Mouse (Mus musculus): ENCODE measurements at regions not wholly inside any gene's neighbourhood (a gene's known extent, or its start where the extent isn't known, plus 50 kb on each side); places are given as distances from the start of the nearest gene placed in this dataset.

DNA sequence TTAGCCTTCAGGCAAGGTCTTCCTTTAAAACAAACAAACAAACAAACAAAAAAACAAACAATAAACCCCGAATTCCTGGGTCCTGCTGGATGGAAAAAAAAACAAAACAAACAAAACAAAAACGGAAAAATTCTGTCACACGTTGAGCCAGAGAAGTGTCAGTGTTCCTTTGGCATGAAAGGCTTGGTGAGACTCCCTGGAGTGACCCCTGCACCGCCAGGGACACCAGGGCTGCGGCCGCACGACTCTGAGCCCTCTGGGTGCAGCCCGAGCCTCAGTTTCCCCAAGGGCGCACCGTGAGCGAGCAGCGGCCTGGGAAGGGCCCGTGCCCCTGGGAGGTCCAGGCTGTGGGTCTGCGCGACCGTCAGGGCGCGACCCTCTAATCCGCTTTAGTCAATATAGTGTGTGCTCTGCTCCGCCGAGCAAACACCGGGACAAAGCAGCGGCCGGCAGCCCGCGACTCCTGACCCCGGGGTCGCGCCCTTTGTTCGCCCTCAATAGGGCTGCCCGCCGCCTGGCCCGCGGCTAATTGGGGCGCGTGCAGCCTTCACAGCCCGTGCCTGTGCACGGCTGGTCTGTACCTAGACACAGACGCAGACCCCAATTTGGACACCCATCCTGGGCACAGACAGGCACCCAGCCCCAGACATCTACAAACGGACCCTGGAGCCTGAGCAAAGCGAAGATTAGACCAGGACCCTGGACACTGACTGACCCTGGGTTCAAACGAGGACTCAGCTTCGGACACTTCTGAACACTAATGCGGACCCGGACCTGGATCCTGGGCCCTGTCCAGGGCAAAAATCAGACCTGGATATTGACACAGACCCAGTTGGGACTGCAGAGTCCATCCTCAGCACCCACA is 74.0 kb upstream of the Ppara start:
- DNase-seq (ENCODE audit: low spot score): no peak

DNA sequence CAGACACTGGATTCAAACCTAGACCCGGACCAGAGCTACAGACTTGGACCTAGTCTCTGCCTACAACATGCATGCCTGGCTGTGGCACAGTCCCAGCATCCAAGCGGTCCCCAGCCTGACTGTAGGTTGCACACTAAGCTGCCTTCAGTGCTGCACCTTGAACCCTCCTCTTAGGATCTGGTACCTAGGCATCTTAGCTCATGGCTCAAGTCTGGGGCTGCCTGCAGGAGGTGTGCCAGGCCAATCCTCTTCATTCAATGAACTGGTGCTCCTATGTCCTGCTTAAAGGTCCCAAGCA is 73.4 kb upstream of the Ppara start:
- DNase-seq (ENCODE audit: low spot score): no peak

DNA sequence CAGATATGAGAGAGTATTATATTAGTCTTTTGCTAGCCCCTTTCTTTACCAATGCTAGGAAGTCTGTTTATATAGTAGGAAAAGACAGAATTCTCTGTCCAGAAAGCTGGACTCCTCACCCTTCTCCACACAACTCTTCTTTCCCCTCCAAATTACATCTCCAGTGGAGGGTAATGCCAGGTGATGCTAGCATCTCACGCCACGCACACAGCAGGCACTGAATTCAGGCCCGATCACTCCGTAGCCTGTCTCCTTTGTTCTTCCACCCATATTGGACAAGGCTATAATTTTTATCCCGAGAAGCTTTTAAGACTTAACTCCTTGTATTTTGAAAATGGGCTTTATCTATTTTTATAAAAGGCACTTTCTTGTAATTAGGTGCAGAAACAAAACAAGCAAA is 73.0 kb upstream of the Ppara start:
- no peak for DNase-seq (ENCODE audit: low spot score)

DNA sequence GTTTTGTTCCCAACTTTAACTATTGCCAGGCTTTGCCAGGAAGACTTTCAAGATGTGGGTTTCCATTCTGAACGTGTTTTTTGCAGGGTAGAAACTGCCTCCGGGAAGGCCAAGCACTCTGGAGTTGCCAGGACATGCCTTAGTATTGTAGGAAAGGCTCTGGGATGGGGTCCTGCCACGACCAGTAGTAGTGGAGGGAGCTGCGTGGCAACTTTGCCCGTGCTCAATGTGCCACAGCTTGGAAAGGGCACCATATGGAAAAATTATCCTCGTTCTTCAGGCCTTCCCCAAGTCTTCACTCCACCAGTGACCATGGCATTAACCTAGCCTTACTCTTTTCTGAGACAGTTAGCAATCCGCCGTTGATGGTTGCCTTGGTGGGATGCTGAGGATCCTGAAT is 72.5 kb upstream of the Ppara start:
- no peak for DNase-seq (ENCODE audit: low spot score)

DNA sequence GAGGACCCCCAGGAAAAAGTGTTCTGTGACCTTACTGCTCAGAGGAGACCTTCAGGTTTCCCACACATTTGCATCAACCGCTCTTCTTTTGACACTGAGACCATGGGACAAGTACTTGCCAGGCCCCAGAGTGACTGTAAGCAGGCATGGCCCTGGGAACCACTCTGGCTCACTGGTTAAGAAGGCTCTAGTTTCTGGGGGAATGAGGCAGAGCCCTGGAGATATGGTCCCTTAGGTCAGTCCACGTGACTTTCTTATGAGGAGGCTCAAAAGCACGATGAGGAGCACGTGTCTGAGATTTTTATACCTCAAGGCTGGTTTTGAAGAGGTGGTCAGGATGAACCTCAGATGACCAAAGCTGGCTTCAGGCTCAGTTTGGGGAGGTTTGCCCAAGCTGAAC is 72.1 kb upstream of the Ppara start:
- DNase-seq (ENCODE audit: low spot score): no peak

DNA sequence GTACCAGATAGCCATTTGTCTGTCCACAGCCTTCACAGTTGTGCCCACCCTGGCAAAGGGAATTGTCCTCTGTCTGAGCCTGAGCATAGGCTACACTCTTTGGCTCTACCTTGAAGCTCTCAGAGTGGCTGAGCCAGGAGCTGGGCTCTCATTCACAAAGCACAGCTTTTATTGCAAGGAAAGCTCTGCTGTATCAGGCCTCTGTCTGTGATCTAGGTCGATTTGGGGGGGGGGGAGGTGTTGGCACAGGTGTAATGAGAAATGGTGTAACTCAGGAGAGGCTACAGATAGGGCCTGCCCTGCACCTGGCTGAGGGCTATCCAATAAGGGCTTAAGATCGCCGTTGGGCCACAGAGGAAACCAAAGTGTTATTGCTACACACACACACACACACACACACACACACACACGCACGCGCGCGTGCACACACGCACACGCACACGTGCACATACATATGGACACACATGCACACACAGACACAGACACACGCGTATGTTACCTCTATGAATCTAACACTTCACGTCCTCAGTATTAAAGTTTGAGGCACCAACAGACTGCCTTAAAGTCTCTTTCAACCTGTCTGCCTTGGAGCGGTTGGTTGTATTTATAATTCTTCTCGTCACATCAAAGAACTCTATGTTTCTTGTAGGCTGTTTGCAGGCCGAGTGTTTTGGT is 70.9 kb upstream of the Ppara start:
- no peak for DNase-seq (ENCODE audit: low spot score)

DNA sequence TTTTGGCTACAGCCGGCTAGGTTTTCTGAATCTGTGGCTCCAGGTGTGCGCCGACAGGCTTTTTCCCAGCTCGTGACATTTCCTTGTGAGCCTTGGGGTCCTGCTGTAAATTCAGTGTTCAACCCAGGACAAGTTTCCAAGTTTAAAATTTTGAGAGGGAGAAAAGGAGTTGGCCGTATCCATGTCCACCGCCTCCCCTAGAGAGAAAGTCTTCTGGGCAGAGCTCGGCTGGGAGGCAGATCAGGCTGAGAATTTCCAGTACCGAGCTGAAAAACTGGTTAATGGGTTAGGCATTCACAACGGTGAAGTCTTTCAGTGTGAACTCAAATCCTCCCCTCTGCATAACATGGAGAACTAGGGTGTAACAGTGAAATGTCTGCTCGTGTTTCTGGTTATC is 70.4 kb upstream of the Ppara start:
- DNase-seq (ENCODE audit: low spot score): no peak

DNA sequence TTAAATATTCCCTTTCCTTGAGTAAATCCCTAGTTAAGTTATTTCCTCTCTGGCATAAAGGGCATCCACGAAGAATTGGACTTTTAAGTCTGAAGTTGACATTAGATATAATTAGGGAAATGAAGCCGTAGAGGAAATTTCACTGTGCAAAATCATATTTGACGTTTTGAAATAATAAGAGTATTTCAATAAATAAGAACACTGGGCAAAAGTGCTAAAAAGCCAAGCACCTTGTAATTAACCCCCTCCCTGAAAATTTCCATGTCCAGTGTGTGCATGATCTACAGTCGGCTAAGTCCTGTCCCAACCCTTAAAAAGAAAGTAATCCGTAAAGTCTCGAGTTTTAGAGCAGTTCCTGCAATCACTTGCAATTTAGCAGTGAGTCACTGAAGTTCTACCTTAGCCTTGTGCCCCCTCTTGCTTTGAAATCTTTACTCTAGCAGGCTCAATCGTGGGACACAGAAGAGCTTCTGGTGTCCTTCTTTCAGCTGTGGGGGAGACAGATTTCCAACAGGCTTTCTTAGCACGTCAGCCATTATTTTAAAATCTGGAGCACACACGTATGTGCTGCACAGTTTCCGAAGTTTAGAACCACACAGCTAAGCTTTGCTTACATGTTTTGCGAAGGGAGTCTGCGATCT is 69.5 kb upstream of the Ppara start:
- no peak for DNase-seq (ENCODE audit: low spot score)

DNA sequence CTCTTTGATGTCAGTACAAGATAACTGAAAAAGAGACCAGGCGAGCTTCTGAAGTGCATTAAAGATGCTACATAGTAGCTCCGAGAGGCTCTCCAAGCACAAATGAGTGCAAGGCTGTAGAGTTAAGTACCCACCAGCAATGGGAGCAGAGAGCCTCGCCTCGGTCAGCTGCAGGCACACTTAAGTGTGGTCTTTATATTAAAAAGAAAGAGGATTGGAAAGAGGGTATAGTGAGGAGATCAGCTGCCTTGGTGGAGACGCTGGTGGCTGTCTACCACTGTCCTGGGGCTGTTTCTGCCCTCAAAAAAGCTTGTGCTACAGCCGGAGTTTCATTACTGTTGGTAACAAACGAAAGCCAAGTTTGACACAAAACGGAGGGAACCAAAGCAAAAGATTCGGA is 68.3 kb upstream of the Ppara start:
- DNase-seq (ENCODE audit: low spot score): no peak

DNA sequence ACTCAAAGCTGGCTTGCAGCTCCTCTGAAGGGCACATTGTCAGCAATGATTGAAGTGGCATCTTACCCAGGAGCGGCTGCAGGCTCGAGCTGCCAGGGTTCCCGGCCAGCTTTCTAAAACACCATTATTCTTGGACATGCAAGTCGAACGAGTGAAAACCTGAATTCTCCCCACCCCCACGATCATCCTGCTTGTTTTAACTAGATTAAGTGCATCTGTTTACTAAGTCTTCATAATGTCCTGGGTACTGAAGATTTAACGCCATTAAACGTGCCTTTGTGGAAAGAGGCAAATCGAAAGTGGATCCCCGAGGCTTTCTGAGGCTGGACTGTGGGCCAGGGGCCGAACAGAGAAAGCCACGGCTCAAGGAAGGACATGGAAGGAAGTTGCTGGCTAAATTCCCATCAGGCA is 67.4 kb upstream of the Ppara start:
- no peak for DNase-seq (ENCODE audit: low spot score)

DNA sequence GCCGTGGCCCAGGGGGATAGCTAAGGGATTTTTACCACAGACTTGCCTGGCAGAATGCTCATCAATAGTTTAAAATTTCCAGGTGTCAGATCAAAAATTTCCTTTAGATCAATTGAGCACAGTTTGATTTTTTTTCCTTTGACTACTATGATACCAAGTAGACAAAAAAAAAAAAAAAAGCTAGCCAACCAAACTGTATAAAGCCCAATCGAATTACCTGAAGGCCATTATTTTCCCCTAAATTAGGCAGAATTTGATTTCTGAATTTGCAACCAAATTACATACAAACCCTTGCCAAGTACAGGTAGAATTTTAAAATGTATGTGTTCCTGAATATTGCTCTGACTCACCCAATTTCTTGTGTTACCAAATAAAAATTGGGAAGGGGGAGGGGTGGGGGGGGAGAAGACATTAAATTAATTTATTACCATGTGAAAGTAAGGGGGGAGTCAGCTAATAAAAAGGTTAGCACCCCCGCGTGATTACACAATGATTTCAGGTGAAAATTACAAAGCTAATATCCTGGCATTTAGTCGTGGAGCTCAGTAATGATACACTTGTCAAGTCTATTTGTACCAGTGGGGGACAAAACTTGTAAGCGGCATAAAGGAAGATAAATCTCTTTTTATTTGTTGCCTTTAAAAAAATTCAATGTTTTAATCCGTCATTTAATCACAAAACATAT is 66.7 kb upstream of the Ppara start:
- DNase-seq (ENCODE audit: low spot score): no peak

DNA sequence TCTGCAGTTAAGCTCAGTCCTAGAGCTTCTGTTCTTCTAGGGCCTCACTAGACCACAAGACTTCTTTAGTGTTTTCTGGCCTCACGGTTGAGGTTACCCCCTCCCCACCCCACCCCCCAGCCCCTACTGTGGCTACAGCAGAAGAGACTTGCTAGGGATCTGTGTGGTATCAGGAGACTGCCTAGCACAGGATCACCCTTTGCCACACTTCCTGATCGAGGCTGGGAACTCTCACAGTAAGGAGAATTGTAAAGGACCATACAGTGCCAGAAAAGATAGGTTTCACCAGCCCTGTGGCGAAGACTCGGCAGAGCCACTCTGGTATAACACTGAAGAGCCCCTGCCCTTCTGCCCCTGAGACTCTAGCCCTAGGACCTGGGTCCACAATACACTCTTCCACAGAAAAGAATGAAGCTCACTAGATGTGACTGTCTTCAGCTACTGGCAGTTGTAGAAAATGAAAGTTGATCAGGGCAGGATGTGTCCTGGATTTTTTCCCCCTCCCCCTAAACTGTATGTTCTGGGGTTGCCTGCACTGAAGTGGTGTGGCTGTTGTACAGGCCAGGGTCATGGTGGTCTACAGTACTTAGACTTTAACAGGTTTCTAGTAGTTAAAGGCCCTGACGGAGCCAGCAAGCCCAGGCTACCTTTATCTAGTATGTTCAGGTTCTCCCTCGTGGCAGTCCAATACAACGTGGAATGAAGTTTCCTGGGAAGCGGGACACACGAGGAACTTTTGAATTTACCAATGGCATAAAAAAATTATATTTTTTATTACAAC is 65.7 kb upstream of the Ppara start:
- no peak for DNase-seq (ENCODE audit: low spot score)

DNA sequence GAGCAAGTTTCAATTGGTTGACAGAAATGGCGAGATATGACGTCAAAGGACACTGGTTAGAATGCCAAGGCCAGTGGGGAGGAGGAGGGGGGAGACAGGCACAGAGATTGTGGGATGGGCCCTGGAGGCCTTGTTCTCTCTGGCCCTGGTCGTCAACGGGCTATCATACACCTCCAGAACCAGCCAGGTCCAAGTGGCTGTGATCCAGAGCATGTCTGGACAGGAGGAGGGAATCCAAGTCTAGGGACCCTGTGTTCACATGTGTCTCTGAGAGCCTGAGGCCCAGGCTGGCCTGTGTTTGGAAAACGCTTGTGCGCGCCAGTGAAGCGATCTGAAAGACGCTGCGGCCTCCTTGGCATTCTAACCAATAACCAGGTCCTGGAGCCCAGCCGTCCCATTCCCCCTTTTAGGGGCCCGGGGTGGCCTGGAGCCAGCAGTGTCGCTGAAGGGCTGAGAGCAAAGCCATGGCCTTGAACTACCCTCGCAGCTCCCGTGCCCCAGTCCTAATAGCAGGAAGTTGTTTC is 65.1 kb upstream of the Ppara start:
- DNase-seq (ENCODE audit: low spot score): no peak

DNA sequence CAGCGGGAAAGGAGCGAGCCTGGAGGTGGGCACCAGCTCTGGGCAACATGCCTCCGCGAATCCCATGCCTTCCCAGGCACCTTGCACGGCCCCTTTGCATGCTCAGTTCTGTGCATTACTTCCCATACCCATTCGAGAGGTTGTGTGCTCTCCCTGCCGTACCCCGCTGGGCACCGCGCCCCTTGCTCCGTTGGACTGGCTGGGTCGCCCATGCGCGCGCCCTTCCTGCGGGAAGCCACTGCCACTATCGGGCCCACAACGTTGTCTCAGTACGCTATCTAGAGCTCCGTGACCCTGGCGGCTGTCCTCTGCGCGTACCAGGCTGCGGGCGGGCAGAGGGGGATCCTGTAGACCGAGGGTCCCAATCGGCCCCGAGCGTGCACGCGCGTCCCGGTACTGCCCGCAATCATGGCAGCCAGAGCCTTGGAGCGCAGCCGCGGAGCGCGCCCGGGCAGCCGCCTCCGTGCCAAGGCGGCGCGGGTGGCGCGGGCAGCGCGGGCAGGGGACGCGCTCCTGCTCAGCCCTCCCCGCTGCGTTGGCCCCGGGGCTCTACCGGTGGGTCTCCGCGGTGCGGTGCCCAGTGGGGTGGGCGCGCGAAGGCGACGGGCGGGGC is 64.5 kb upstream of the Ppara start:
- DNase-seq (ENCODE audit: low spot score): no peak

DNA sequence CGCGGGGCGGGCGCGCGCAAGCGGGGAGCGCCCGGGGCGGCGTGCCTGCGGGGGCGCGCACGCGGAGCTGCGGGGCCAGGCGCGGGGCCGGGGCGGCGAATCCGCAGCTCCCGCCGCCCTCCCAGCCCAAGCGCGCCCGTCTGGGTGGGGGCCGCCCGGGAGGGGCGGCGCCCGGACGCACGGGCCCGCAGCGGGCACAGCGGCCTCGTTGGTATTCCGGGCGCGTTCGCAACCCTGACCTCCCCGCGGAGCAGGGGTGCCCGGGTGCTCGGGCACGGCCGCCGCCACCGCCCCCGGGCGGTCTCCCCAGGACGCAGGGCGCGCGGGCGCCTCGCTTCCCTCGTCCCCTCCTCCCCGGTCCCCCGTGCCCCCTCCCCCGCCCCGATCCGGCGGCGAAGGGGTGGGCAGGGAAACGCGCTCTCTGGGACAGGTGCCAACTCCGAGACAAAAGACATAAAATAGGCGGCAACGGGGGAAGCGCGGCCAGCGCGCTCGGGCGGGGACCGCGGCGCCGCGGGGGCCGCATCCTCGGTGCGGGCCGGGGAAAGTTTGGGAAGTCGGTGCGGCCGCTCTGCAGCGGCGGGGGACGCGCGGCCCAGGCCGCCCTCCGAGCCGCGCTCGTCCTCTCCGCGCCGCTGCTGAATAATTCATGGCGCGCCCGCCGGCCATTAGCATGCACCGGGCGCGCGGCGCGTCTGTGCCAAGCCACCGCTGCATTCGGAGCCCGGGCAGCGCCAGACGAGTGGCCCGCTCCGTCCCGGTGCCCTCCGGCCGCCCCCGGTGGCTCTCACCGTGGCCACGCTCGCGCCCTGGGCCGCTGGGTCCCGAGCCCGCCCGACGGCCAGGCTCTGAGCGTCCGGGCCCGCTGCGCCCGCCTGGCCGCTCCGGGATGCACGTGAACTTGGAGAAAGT is 63.7 kb upstream of the Ppara start:
- DNase-seq (ENCODE audit: low spot score): no peak

DNA sequence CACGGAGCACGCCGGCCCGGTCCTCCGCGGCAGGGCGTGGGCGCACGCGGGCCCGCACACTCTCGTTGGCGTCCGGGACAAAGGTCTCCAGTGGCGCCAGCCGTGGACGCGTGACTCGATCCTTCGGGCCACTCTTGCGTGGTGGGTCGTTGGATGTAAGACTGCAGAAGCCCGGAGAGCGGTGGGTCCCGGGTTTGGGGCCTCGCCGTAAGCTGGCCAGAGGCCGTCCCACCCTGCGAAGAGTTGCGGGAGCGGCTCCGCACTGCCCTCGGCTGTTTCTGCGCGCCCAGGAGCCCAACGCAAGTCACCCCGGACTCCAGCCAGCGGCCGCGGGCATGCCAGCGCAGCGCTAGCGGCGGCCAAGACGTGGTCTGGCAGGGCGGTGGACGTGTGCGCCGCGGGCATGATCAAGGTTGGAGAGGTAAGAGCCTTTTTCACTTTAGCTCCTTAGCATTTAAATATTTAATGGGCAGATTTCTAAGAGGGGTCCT is 63.0 kb upstream of the Ppara start:
- DNase-seq (ENCODE audit: low spot score): no peak

DNA sequence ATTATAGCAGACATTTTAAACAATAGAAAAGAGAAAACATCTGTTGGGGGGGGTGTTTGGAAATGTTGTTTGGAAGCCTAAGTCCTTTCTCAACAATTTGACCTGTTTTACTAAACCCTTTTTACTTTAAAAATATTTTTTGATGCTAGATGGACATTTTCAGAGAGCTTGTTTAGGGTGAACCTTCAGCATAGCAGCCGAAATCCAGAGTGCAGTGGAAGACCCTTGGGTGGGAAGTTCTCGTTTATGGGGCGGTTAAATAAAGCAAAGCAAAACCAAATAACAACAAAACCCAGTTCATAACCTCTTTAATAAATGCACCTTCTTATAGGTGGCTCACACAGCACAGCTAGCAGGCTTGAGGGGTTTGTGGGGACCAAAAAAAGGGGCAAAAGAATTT is 62.4 kb upstream of the Ppara start:
- DNase-seq (ENCODE audit: low spot score): no peak

DNA sequence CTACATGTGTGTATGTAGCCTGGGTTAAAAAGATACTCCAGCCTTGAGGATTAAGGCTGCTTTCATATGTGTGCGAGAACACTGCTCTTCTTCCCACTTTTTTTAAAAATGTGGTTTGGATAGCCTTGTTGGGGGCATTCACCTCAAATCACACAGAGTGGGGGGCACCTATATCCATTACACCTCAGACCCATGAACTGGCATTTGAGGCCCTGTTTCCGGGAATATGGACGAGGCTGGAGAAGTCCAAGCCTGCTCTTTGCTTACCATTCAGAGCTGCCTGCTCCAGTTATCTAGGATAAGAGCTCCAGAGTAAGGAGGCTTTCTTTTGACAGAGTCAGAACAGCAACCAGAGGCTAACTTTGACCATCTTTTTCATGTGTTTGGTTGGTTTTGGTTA is 61.9 kb upstream of the Ppara start:
- no peak for DNase-seq (ENCODE audit: low spot score)

DNA sequence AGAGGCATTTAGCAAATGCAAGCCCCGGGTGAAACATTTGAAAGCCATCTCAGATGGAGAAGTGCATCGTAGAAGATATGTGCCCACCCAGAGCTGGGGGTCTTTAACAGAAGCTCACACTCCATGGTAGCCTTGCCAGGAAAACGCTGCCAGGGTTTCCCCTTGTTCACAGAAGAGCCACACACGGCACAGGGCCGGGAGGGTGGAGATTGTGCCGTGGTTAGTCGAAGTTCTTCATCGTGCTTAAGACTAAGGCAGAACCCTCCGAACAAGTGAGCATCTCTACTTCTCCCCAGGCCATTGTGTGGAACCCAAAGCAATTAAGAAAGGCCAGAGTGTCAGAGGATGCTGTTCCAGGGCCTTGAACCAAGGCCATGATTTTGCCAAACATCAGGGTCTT is 61.3 kb upstream of the Ppara start:
- no peak for DNase-seq (ENCODE audit: low spot score)
